Mouse (Mus musculus) limb, embryonic 15.5 days (tissue): ENCODE results near the gene Olfr992. TPM values are rescaled to one million over a fixed set of nuclear protein-coding genes. Genes with fewer than 3 reads are reported as not detected.
"Not testable (repeated sequence)": the region's sequence is repeated elsewhere in the genome, so short reads cannot be mapped to it uniquely, and the experiment has no call there.

Experiments
- ATAC-seq: fragments of 200-750 bp; cut with Nextera tagmentation; 2 replicates; pipeline ENCODE4 v1.8.0; 2017; ENCODE audit warnings: low read depth, moderate TSS enrichment; ENCODE audit not compliant: insufficient number of reproducible peaks, low FRiP score, low TSS enrichment
- H3K27ac ChIP-seq: fragments of 300-500 bp; sonication (generic); 2 replicates; pipeline ENCODE4 v1.5.1; 2015; ENCODE audit warnings: moderate library complexity, mild to moderate bottlenecking, inconsistent platforms
- H3K27me3 ChIP-seq: fragments of 300-500 bp; sonication (generic); 2 replicates; pipeline ENCODE4 v1.6.1; 2015; ENCODE audit warnings: inconsistent platforms
- H3K36me3 ChIP-seq: fragments of 300-500 bp; sonication (generic); 2 replicates; pipeline ENCODE4 v1.6.1; 2015; ENCODE audit warnings: inconsistent platforms
- H3K4me1 ChIP-seq: fragments of 300-500 bp; sonication (generic); 2 replicates; pipeline ENCODE4 v1.6.1; 2015; ENCODE audit warnings: inconsistent platforms
- H3K4me2 ChIP-seq: fragments of 300-500 bp; sonication (generic); 2 replicates; pipeline ENCODE4 v1.6.1; 2015; ENCODE audit warnings: mild to moderate bottlenecking, inconsistent platforms
- H3K4me3 ChIP-seq: fragments of 300-500 bp; sonication (generic); 2 replicates; pipeline ENCODE4 v1.5.1; 2015; ENCODE audit warnings: mild to moderate bottlenecking, inconsistent platforms
- H3K9ac ChIP-seq: fragments of 300-500 bp; sonication (generic); 2 replicates; pipeline ENCODE4 v1.6.1; 2015; ENCODE audit warnings: inconsistent platforms
- H3K9me3 ChIP-seq: fragments of 300-500 bp; sonication (generic); 2 replicates; pipeline ENCODE4 v1.6.1; 2016; ENCODE audit warnings: inconsistent platforms
- WGBS: fragments of 180-500 bp; shearing (Covaris S2); methylation state at CpG from one replicate; pipeline ENCODE4 v1.1.7; 2015; 5-methylcytosine and 5-hydroxymethylcytosine counted together
- polyA plus RNA-seq: library from polyadenylated mRNA; unstranded; fragments of >200 nt; fragmentation: Nextera tagmentation; extraction: Ambion mirVana; gene quantifications from 2 replicates; pipeline ENCODE4 v1.2.1, GENCODE M21; 2015

Olfr992 gene
- polyA plus RNA-seq: not detected in 2 replicates

- 56% methylated on average over 2 of the region's 2 CpGs for WGBS
- no peaks in the 10 kb centered on the region for H3K36me3 ChIP-seq
- H3K27ac ChIP-seq: no peak within 1 kb of the TSS
- no peak within 1 kb of the TSS for H3K9ac ChIP-seq
- H3K9me3 ChIP-seq: no peaks in the 10 kb centered on the region
- no peak within 1 kb of the TSS for H3K4me2 ChIP-seq
- ATAC-seq: no peak
- H3K4me1 ChIP-seq: no peaks in the 10 kb centered on the region
- no peak within 1 kb of the TSS for H3K4me3 ChIP-seq
- no peaks in the 10 kb centered on the region for H3K27me3 ChIP-seq
Measured at GRCm38 (mm10) chr2:85409369-85409768, at the start of gene Olfr992. Gene Olfr992, minus strand, starts transcription at chr2:85409469.

DNA sequence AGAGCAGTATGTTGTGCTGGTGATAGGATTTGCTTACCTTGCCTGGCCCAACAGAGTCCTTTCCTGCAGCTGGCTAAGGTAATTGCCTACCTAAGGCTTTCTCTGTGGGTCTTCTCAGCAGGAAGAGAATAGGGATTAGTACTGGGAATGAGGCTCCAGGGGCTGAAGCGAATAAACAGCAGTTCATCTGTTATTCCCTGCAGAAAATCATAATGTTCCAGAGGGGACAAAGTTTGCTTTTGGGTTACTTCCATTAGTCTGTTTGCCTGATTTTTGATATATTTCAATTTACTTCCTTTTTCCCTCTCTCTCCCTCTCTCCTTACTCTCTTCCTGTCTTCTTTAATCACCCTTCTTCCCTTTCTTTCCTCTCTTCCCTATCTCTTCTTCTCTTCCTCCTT, 34.3 kb upstream of the Olfr992 start, which contains the start of gene Olfr995:
TSS of gene Olfr995 (minus strand) at position 101 of the 400 bp plus-strand sequence.
- Histone ChIP-seq H3K27ac (no peak within 1 kb of the TSS), H3K4me1 (no peaks in the 10 kb centered on the region), H3K27me3 (no peaks in the 10 kb centered on the region), H3K9ac (no peak within 1 kb of the TSS), H3K4me3 (no peak within 1 kb of the TSS), H3K4me2 (no peak within 1 kb of the TSS), H3K36me3 (no peaks in the 10 kb centered on the region), H3K9me3 (no peaks in the 10 kb centered on the region)
- WGBS: 18% methylated on average over 1 of the region's 1 CpGs
- ATAC-seq: no peak

DNA sequence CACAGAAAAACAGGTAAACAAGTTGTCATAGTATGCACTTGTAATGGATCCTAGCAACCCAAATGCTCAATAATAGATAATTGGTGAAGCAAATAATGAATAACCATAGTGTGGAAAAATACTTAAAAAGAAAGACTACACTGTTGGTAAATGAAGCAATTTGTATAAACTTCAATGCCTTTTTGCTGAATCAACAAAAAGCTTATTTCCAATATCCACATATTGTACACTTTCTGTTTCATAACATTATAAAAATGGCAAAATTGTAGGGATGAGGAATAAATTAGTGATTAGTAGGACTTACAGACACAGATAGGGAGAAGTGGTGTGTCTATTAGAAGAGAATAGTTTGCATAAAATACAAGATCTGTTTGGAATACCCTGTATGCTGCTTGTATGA, 33.3 kb upstream of the Olfr992 start:
- Histone ChIP-seq H3K4me2 (no peak overlapping the region), H3K9me3 (no peaks in the 10 kb centered on the region), H3K9ac (no peak overlapping the region), H3K4me3 (no peak overlapping the region), H3K4me1 (no peaks in the 10 kb centered on the region), H3K27ac (no peak overlapping the region), H3K36me3 (no peaks in the 10 kb centered on the region), H3K27me3 (no peaks in the 10 kb centered on the region)
- ATAC-seq: no peak

DNA sequence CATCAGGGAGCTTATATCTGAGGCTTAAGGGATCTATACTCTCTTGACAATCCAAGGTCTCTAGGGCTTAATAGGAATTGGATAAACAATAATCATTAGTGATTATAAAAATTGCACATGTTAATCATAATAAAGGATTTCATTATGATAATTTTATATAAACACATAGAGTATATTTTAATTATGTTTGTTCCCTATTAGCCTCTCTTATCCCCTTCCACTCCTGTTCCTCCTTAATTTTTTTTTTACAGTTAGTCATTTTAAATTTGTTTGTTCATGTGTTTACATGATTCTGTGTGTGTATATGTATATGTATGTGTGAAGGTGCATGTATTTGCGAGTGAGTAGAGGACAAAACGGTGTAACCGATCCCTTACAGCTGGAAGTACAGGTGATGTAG, 27.1 kb upstream of the Olfr992 start, which contains the start of gene Olfr994:
TSS of gene Olfr994 (minus strand) at position 101 of the 400 bp plus-strand sequence.
- ATAC-seq: no peak
- Histone ChIP-seq H3K36me3 (no peaks in the 10 kb centered on the region), H3K4me3 (no peak within 1 kb of the TSS), H3K9me3 (no peaks in the 10 kb centered on the region), H3K9ac (no peak within 1 kb of the TSS), H3K4me2 (no peak within 1 kb of the TSS), H3K4me1 (no peaks in the 10 kb centered on the region), H3K27ac (no peak within 1 kb of the TSS), H3K27me3 (no peaks in the 10 kb centered on the region)
- WGBS: 92% methylated on average over 3 of the region's 3 CpGs

- no peak overlapping the region for H3K9ac ChIP-seq
- no peaks in the 10 kb centered on the region for H3K9me3 ChIP-seq
- H3K27ac ChIP-seq: no peak overlapping the region
- H3K4me2 ChIP-seq: no peak overlapping the region
- ATAC-seq: no peak
- WGBS: 79% methylated on average over 1 of the region's 1 CpGs
- no peaks in the 10 kb centered on the region for H3K4me1 ChIP-seq
- no peaks in the 10 kb centered on the region for H3K36me3 ChIP-seq
- no peaks in the 10 kb centered on the region for H3K27me3 ChIP-seq
- H3K4me3 ChIP-seq: no peak overlapping the region
Measured at GRCm38 (mm10) chr2:85425893-85426292, 16.6 kb upstream of the Olfr992 start.

DNA sequence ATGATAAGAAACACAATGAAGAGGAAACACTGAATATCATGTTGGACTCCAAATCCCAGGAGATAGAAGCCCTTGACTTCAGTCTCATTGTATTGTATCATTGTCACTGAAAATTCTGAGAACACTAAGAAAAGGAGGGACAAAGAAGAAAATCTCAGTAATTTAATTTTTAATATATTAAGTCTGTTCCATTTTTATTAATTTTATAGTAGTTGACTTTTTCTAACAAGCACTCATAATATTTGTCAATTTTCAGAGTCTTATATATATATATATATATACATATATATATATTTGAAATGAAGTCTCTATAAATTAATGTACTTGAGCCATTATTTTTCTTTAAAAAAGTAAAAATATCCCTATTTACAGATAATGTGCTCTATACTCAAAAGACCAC, 5.5 kb upstream of the Olfr992 start, which contains the start of gene Olfr993:
TSS of gene Olfr993 (minus strand) at position 101 of the 400 bp plus-strand sequence.
- Histone ChIP-seq H3K9me3 (no peaks in the 10 kb centered on the region), H3K9ac (no peak within 1 kb of the TSS), H3K36me3 (no peaks in the 10 kb centered on the region), H3K27me3 (no peaks in the 10 kb centered on the region), H3K4me2 (no peak within 1 kb of the TSS), H3K27ac (no peak within 1 kb of the TSS), H3K4me3 (no peak within 1 kb of the TSS), H3K4me1 (no peaks in the 10 kb centered on the region)
- no peak for ATAC-seq

- not testable (repeated sequence) for H3K4me1 ChIP-seq, H3K9me3 ChIP-seq, ATAC-seq, H3K36me3 ChIP-seq, H3K27me3 ChIP-seq, H3K9ac ChIP-seq, H3K4me2 ChIP-seq, H3K4me3 ChIP-seq, H3K27ac ChIP-seq
Measured at GRCm38 (mm10) chr2:85363127-85363526, 46.1 kb downstream of the Olfr992 start, which contains the start of gene Olfr988. Gene Olfr988, minus strand, starts transcription at chr2:85363227.

Other genes starting within 250 kb of the Olfr992 start
- 0.74 and 0.78 TPM in 2 replicates for gene Lrrc55, start 212.3 kb downstream of the Olfr992 start, polyA plus RNA-seq
- not detected in 2 replicates for gene Olfr987, start 70.2 kb downstream of the Olfr992 start, polyA plus RNA-seq
- gene Olfr988, start 46.2 kb downstream of the Olfr992 start, polyA plus RNA-seq: not detected in 2 replicates
- gene Olfr993, start 5.4 kb upstream of the Olfr992 start, polyA plus RNA-seq: not detected in 2 replicates
- gene Olfr994, start 27.0 kb upstream of the Olfr992 start, polyA plus RNA-seq: not detected in 2 replicates
- gene Olfr995, start 34.2 kb upstream of the Olfr992 start, polyA plus RNA-seq: not detected in 2 replicates
- gene 4833423E24Rik, start 109.6 kb upstream of the Olfr992 start, polyA plus RNA-seq: 15.1 and 16.6 TPM in 2 replicates
- gene Olfr996, start 169.7 kb upstream of the Olfr992 start, polyA plus RNA-seq: not detected in 2 replicates
- gene Olfr998, start 179.5 kb upstream of the Olfr992 start, polyA plus RNA-seq: not detected in 2 replicates
- not detected in 2 replicates for gene Olfr1000, start 202.4 kb upstream of the Olfr992 start, polyA plus RNA-seq
- gene Olfr1002, start 241.2 kb upstream of the Olfr992 start, polyA plus RNA-seq: not detected in 2 replicates